Mouse (Mus musculus) heart, postnatal 4 days (tissue): ENCODE measurements around the gene Rfc5. TPM values are rescaled to one million over a fixed set of nuclear protein-coding genes. Genes with fewer than 3 reads are reported as not detected.
A peak's percentile ranks its signal among the peaks of the same experiment; 100 is the strongest.

ENCODE experiments used
- DNase-seq: peaks from one replicate; pipeline ENCODE4 v3.0.0; 2021
- total RNA-seq, 2 experiments: library from RNA; stranded (reverse); gene quantifications; 2 replicates each; pipeline ENCODE4 v1.2.3; 2021

Gene Rfc5
- total RNA-seq, 2 experiments from 2014 or later = 26.5 to 30.3 TPM

DNA sequence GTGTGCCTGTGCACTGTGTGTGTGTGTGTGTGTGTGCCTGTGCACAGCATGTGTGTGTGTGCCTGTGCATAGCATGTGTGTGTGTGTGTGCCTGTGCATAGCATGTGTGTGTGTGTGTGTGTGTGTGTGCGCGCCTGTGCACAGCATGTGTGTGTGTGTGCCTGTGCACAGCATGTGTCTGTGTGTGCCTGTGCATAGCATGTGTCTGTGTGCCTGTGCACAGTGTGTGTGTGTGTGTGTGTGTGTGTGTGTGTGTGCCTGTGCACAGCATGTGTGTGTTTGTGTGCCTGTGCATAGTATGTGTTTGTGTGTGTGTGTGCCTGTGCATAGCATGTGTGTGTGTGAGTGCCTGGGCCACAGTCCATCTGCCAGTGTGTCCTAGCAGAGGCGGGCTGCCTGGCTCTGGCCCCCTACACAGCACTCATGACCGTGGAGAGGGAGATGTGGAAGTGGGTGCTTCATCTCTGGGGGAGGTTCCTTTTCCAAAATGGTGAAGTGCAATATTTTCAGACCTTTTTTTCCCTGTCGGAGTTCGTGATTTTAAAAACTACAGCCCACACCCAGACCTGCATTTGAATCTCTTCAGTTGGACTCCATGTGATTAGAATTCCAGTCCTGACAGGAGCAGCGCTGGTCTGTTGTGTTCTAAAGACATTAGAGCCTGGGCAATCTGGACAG lies 14.3 kb downstream of the Rfc5 start:
- DNase-seq = no peak

DNA sequence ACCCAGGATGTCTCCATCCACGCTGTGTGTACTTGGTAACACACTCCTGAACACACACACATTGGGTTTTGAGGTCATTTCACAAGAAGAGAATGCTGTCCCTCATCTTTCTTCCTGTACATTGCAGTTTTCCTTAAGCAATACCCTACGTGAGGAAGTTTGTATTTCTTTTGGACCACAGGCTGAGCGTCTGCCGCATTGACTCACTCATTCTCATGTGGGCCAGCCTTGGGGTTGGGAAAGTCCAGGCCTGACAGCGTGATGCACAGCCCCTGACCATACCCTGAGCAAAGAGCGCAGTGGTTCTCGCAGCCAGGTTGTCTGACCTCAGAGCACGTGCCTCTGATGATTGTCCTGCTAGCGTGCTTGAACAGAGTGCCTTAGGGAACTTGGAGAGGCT lies 15.4 kb downstream of the Rfc5 start:
- DNase-seq = no peak

DNA sequence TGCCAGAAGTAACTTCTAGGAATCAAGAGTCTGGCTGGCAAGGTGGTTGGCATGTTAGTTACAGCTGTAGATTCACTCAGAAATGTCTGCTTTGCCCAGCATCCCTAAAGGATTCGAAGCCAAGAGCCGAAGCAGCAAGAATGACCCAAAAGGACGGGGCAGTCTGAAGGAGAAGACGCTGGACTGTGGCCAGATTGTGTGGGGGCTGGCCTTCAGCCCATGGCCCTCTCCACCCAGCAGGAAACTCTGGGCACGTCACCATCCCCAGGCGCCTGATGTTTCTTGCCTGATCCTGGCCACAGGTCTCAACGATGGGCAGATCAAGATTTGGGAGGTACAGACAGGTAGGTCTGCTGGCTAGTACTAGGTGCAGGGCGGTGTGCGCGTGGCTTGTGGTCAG lies 18.3 kb downstream of the Rfc5 start:
- peak; percentile 38 for DNase-seq

- DNase-seq = no peak
These were observed 21.6 kb downstream of the Rfc5 start for GRCm38 (mm10) chr5:117367206-117367605.

- DNase-seq = no peak
These were observed 22.8 kb downstream of the Rfc5 start for GRCm38 (mm10) chr5:117365904-117366561.

GRCm38 (mm10) chr5:117364821-117365220 lies 24.0 kb downstream of the Rfc5 start:
- DNase-seq = no peak

GRCm38 (mm10) chr5:117363066-117363782 lies 25.6 kb downstream of the Rfc5 start:
- DNase-seq = peak; percentile 41

- no peak for DNase-seq
These were observed 27.3 kb downstream of the Rfc5 start for GRCm38 (mm10) chr5:117361590-117361989.

- peak; percentile 39 for DNase-seq
These were observed 28.0 kb downstream of the Rfc5 start for GRCm38 (mm10) chr5:117360631-117361541.

DNA sequence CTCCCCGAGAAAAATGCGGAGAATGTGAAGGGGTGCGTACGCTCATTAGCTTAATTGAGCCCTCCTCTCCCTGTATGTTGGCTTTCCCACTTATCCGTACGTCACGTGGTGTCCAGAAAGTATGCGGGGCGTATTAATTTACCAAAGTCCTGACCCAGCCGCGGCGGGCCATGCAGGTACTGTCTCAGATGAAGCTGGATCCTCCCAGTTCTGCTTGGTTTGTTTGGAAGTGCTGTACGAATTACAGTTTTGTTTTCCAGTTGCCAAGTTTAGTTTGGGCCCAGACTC lies 28.7 kb downstream of the Rfc5 start:
- DNase-seq = no peak

DNA sequence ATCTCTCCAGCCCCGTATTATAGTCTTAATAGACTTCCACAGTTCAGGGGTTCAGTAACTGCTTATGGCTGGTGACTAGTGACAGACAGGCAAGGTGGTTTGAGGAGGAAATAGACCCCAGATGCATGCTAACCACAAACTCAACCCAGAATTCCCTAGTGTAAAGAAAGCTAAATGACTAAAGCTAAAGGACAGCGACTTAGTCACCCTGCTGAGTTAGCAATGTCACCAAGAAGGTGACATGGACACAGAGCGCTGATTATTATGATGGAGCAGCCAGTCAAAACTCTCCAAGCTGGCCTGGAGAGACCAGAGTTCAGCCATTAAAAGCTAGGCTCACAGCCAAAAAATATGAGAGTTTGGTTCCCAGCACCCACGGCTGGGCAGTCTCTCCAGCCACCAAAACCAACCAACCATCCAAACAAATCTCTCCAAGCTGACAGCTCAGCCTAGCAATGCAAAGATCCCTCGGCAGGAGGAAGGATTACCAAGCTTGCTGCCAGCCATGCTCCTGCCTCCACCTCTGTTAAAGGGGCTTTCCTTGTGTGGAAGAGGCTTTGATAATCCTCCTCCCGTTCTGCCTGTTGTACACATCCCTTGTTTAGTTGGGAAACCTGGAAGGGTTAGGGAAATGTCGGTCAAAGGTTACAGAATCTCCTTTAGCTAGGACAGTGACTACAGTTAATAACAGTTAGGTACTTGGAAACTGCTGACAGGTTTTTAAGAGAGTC lies 29.2 kb downstream of the Rfc5 start:
- DNase-seq = no peak

DNA sequence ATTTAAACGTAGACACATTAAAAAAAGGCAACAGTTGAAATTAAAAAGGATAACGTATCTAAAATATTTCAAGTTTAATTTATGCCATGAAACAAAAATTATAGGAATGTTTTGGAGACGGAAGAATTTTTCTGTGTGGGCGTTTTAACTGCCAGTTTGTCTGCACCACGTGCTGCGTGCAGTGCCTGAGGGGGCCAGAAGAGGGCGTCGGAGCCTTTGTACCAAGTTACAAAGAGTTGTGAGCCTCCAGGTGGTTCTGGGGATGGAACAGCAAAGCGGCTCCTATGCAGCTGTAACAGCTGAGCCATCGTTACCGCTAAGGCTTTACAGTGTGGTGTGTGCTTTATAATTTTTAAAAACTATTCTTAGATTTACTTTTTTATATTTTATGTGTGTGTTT lies 30.1 kb downstream of the Rfc5 start:
- peak; percentile 85 for DNase-seq

DNA sequence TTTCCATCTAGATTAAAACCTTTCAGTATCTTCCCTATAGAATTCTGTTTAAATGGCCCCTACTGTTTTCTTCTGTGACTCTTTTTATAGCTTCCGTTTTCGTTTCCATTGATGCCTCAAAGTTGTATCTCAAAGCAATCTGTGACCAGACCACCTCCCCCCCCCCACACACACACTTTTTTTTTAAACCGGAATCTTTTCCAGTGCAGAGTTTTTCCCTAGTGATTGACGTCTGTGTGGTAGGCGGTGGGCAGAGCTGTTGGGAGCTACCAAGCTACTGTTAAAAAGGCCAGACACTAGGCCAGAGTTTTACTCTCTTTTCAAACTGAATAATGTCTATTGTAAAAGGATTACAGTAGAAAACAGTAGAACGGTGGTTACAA lies 30.6 kb downstream of the Rfc5 start:
- no peak for DNase-seq

- no peak for DNase-seq
These were observed 31.2 kb downstream of the Rfc5 start for GRCm38 (mm10) chr5:117357478-117358247.

- DNase-seq = peak; percentile 90
These were observed 31.7 kb downstream of the Rfc5 start, which contains the start of gene Wsb2 for GRCm38 (mm10) chr5:117357129-117357477. TSS of gene Wsb2 (plus strand) at chr5:117357304.

- peak; percentile 79 for DNase-seq
These were observed 32.3 kb downstream of the Rfc5 start for GRCm38 (mm10) chr5:117356365-117357128.

DNA sequence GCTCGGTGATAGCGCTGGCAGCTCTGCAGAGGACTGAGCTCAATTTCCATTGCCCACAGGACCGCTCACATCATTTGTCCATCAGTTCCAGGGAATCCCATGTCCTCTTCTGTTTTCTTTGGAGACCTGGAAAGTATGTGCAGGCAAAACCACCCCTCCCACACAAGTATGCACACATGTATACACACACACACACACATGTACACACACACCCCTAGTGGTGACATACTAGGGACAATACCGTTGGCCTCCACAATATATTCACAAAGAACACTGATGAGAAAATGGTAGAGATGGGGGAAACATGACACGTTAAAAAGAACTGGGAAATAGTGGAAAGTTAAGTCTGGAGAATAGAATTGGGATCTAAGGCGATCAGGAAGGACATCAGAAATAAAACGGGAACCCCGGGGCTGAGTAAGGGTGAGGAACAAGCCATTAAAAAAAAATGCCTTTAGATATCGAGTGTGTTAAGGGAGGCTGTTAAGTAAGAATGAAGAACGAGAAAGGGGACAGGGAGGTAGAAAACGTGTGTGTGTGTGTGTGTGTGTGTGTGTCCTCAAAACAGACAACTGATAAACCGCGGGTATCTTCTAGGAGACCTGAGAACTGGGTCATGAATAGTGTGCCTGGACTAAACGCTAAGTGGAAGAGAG lies 33.1 kb downstream of the Rfc5 start:
- no peak for DNase-seq

- no peak for DNase-seq
These were observed 34.7 kb downstream of the Rfc5 start for GRCm38 (mm10) chr5:117354121-117354520.

DNA sequence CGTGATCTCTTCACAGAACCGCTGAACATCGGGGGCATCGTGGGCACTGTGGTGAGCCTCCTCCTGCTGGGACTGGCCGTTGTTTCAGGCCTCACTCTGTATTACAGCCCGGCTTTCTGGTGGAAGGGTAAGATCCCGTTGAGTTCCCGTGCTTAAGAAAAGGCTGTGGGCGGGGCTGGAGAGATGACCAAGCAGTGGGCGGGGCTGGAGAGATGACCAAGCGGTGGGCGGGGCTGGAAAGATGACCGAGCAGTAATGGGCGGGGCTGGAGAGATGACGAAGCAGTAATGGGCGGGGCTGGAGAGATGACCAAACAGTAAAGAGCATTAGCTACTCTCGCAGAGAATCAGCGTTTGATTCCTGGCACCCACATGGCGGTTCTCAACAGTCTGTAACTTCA lies 40.6 kb downstream of the Rfc5 start:
- peak; percentile 72 for DNase-seq

DNA sequence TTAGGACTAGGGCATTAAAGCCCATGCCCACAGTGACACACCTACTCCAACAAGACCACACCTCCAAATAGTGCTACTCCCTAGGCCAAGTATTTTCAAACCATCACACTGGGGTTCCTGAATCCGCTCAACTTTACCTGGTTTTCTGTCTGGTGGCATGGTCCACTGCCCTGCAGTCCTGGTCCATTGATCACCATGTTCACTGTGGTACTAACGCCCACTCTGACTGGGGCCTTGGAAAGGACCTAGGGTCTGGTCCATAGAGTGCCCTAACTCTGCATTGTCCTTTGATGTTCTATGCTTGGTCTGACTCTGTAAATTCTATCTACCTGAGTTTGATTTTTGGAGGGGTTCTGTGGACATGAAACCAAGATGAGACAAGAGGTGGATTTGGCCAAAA lies 41.0 kb downstream of the Rfc5 start:
- DNase-seq = no peak
